Mouse (Mus musculus) embryonic facial prominence, embryonic 15.5 days (tissue): Measurements from ENCODE around the gene Prrg2. TPM values are rescaled to one million over a fixed set of nuclear protein-coding genes. Genes with fewer than 3 reads are reported as not detected.
A peak's percentile ranks its signal among the peaks of the same experiment; 100 is the strongest.

Source experiments
- ATAC-seq: fragments of 200-750 bp; cut with Nextera tagmentation; 2 replicates; pipeline ENCODE4 v1.8.0; 2017; ENCODE audit warnings: low read depth, moderate TSS enrichment; ENCODE audit not compliant: insufficient number of reproducible peaks, low FRiP score, low TSS enrichment
- H3K27ac ChIP-seq: fragments of 300-500 bp; sonication (generic); replicated peaks from 2 replicates; pipeline ENCODE4 v1.5.1; 2015; ENCODE audit warnings: mild to moderate bottlenecking, inconsistent platforms
- H3K27me3 ChIP-seq: fragments of 300-500 bp; sonication (generic); 2 replicates; pipeline ENCODE4 v1.6.1; 2015; ENCODE audit warnings: inconsistent platforms
- H3K36me3 ChIP-seq: fragments of 300-500 bp; sonication (generic); 2 replicates; pipeline ENCODE4 v1.6.1; 2015; ENCODE audit warnings: mild to moderate bottlenecking, inconsistent platforms
- H3K4me1 ChIP-seq: fragments of 300-500 bp; sonication (generic); 2 replicates; pipeline ENCODE4 v1.6.1; 2015; ENCODE audit warnings: inconsistent platforms
- H3K4me2 ChIP-seq: fragments of 300-500 bp; sonication (generic); replicated peaks from 2 replicates; pipeline ENCODE4 v1.6.1; 2015; ENCODE audit warnings: mild to moderate bottlenecking, inconsistent platforms
- H3K4me3 ChIP-seq: fragments of 300-500 bp; sonication (generic); replicated peaks from 2 replicates; pipeline ENCODE4 v1.5.1; 2015; ENCODE audit warnings: mild to moderate bottlenecking, inconsistent platforms
- H3K9ac ChIP-seq: fragments of 300-500 bp; sonication (generic); 2 replicates; pipeline ENCODE4 v1.6.1; 2015; ENCODE audit warnings: inconsistent platforms
- H3K9me3 ChIP-seq: fragments of 300-500 bp; sonication (generic); replicated peaks from 2 replicates; pipeline ENCODE4 v1.6.1; 2016; ENCODE audit warnings: inconsistent platforms
- WGBS: fragments of 180-500 bp; shearing (Covaris S2); methylation state at CpG from one replicate; pipeline ENCODE4 v1.1.7; 2015; 5-methylcytosine and 5-hydroxymethylcytosine counted together
- polyA plus RNA-seq: library from polyadenylated mRNA; unstranded; fragments of >200 nt; fragmentation: Nextera tagmentation; extraction: Ambion mirVana; gene quantifications from 2 replicates; pipeline ENCODE4 v1.2.1, GENCODE M21; 2015

Prrg2 gene
- polyA plus RNA-seq, 1 experiment from 2014 or later: 26.9 TPM

- 92% methylated on average over 17 of the region's 17 CpGs for WGBS
- peaks cover 54% of the 10 kb centered on the region for H3K36me3 ChIP-seq
- no peak overlapping the region for H3K4me2 ChIP-seq
- H3K27ac ChIP-seq: no peak overlapping the region
- H3K9me3 ChIP-seq: no peaks in the 10 kb centered on the region
- no peak overlapping the region for H3K4me3 ChIP-seq
- no peaks in the 10 kb centered on the region for H3K27me3 ChIP-seq
- H3K4me1 ChIP-seq: peaks cover 22% of the 10 kb centered on the region
- no peak overlapping the region for H3K9ac ChIP-seq
- no peak for ATAC-seq
Measured at GRCm38 (mm10) chr7:45088597-45088996, 26.1 kb upstream of the Prrg2 start.

GRCm38 (mm10) chr7:45086084-45086483 is 23.6 kb upstream of the Prrg2 start:
- Histone ChIP-seq H3K36me3 (peaks cover 71% of the 10 kb centered on the region), H3K4me1 (peaks cover 31% of the 10 kb centered on the region), H3K4me3 (no peak overlapping the region), H3K27ac (no peak overlapping the region), H3K4me2 (no peak overlapping the region), H3K9ac (no peak overlapping the region), H3K27me3 (no peaks in the 10 kb centered on the region), H3K9me3 (no peaks in the 10 kb centered on the region)
- WGBS: 77% methylated on average over 4 of the region's 4 CpGs
- ATAC-seq: no peak

- Histone ChIP-seq H3K9me3 (no peaks in the 10 kb centered on the region), H3K27me3 (no peaks in the 10 kb centered on the region), H3K36me3 (peaks cover 68% of the 10 kb centered on the region), H3K27ac (peak overlapping the region; percentile 77), H3K9ac (no peak overlapping the region), H3K4me2 (0 out of 2 replicates have a peak overlapping the region, but pooled peaks have one; percentile 8), H3K4me1 (peaks cover 25% of the 10 kb centered on the region), H3K4me3 (no peak overlapping the region)
- ATAC-seq: no peak
- 84% methylated on average over 20 of the region's 22 CpGs for WGBS
Measured at GRCm38 (mm10) chr7:45083300-45083890, 20.9 kb upstream of the Prrg2 start.

GRCm38 (mm10) chr7:45082401-45083299 is 20.2 kb upstream of the Prrg2 start:
- Histone ChIP-seq H3K4me1 (peaks cover 25% of the 10 kb centered on the region), H3K9me3 (no peaks in the 10 kb centered on the region), H3K4me3 (no peak overlapping the region), H3K9ac (no peak overlapping the region), H3K27ac (peak overlapping the region; percentile 77), H3K4me2 (peak overlapping the region; percentile 8; the same call in 1 of the 2 replicates), H3K36me3 (peaks cover 63% of the 10 kb centered on the region), H3K27me3 (no peaks in the 10 kb centered on the region)
- peak; percentile 44; the same call in 1 of the 2 replicates for ATAC-seq
- 61% methylated on average over 25 of the region's 25 CpGs for WGBS

DNA sequence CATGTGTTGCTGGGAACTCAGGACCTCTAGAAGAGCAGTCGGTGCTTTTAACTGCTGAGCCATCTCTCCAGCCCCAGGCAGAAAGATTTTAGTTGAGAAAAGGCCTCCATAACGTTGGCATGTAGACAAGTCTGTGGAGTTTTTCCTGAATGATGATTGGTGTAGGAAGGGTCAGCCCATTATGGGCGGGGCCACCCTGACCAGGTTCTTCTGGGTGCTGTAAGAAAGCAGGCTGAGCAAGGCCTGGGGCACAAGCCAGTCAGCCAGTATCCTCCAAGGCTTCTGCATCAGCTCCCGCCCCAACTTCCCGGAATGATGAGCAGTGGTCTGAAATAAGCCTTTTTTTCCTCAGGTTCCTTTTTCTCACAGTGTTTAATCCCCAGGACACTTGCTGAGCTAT is 18.5 kb upstream of the Prrg2 start:
- WGBS: 48% methylated on average over 5 of the region's 5 CpGs
- Histone ChIP-seq H3K9ac (no peak overlapping the region), H3K4me2 (no peak overlapping the region), H3K27ac (0 out of 2 replicates have a peak overlapping the region, but pooled peaks have one; percentile 28), H3K4me1 (peaks cover 25% of the 10 kb centered on the region), H3K9me3 (no peaks in the 10 kb centered on the region), H3K36me3 (peaks cover 63% of the 10 kb centered on the region), H3K27me3 (no peaks in the 10 kb centered on the region), H3K4me3 (no peak overlapping the region)
- ATAC-seq: no peak

DNA sequence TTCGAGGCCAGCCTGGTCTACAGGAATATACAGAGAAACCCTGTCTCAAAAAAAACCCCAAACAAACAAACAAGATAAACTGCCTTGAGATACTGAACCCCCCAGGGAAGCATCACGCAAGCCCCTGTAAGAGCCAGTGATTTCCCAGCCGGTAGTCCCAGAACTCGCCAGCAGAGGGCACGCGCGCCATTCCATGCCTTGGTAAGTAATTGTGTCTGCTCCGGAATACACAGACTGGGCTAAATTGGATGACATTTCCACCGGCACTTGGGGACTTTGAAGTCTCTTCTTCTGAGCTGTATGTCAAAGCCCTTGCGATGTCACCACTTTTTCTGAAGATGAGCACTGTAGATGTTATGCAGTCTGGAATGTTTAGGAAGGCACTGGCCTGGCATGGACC is 17.4 kb upstream of the Prrg2 start:
- H3K9me3 ChIP-seq: no peaks in the 10 kb centered on the region
- H3K27me3 ChIP-seq: no peaks in the 10 kb centered on the region
- no peak overlapping the region for H3K9ac ChIP-seq
- H3K27ac ChIP-seq: no peak overlapping the region
- H3K36me3 ChIP-seq: peaks cover 62% of the 10 kb centered on the region
- peaks cover 25% of the 10 kb centered on the region for H3K4me1 ChIP-seq
- no peak overlapping the region for H3K4me2 ChIP-seq
- 0 out of 2 replicates have a peak, but pooled peaks have one; percentile 8 for ATAC-seq
- 0% methylated on average over 10 of the region's 10 CpGs for WGBS
- no peak overlapping the region for H3K4me3 ChIP-seq

DNA sequence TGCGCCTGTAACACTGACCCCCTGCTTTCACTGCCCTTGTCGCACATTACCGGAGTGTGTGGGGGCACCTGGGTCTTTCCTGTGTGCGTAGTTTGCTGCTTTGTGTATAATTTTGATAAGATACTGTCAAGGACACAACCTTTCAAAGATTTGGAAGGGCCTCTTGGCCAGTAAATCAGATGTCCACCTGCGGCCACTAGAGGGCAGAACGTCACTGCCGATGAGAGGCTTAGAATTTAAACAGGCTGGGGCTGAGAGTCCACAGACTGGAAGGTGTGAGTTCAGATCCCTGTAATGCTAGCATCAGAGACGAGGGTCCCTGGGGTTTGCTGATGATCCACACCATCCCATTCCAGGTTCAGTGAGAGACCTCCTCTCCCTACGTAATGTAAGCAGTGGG is 16.0 kb upstream of the Prrg2 start:
- Histone ChIP-seq H3K4me3 (no peak overlapping the region), H3K36me3 (peaks cover 62% of the 10 kb centered on the region), H3K9ac (no peak overlapping the region), H3K4me2 (no peak overlapping the region), H3K27me3 (no peaks in the 10 kb centered on the region), H3K27ac (no peak overlapping the region), H3K4me1 (peaks cover 21% of the 10 kb centered on the region), H3K9me3 (no peaks in the 10 kb centered on the region)
- no peak for ATAC-seq
- 43% methylated on average over 9 of the region's 9 CpGs for WGBS

- H3K27ac ChIP-seq: no peak overlapping the region
- peaks cover 17% of the 10 kb centered on the region for H3K4me1 ChIP-seq
- H3K9ac ChIP-seq: no peak overlapping the region
- H3K4me3 ChIP-seq: no peak overlapping the region
- H3K36me3 ChIP-seq: peaks cover 59% of the 10 kb centered on the region
- H3K9me3 ChIP-seq: no peaks in the 10 kb centered on the region
- no peak for ATAC-seq
- no peaks in the 10 kb centered on the region for H3K27me3 ChIP-seq
- WGBS: 93% methylated on average over 2 of the region's 2 CpGs
- H3K4me2 ChIP-seq: no peak overlapping the region
Measured at GRCm38 (mm10) chr7:45077829-45078228, 15.4 kb upstream of the Prrg2 start.

GRCm38 (mm10) chr7:45077322-45077721 is 14.8 kb upstream of the Prrg2 start:
- Histone ChIP-seq H3K4me2 (no peak overlapping the region), H3K27ac (no peak overlapping the region), H3K27me3 (no peaks in the 10 kb centered on the region), H3K9ac (no peak overlapping the region), H3K4me3 (no peak overlapping the region), H3K9me3 (no peaks in the 10 kb centered on the region), H3K36me3 (peaks cover 54% of the 10 kb centered on the region), H3K4me1 (peaks cover 12% of the 10 kb centered on the region)
- WGBS: 81% methylated on average over 14 of the region's 14 CpGs
- no peak for ATAC-seq

- H3K9me3 ChIP-seq: no peaks in the 10 kb centered on the region
- H3K9ac ChIP-seq: no peak overlapping the region
- no peak overlapping the region for H3K4me2 ChIP-seq
- 90% methylated on average over 30 of the region's 30 CpGs for WGBS
- 0 out of 2 replicates have a peak, but pooled peaks cover 7% of the 10 kb centered on the region for H3K4me1 ChIP-seq
- no peaks in the 10 kb centered on the region for H3K27me3 ChIP-seq
- peaks cover 53% of the 10 kb centered on the region for H3K36me3 ChIP-seq
- no peak overlapping the region for H3K4me3 ChIP-seq
- ATAC-seq: no peak
- H3K27ac ChIP-seq: no peak overlapping the region
Measured at GRCm38 (mm10) chr7:45076501-45076900, 14.0 kb upstream of the Prrg2 start.

GRCm38 (mm10) chr7:45075405-45075804 is 12.9 kb upstream of the Prrg2 start:
- H3K27me3 ChIP-seq: no peaks in the 10 kb centered on the region
- no peaks in the 10 kb centered on the region for H3K9me3 ChIP-seq
- 81% methylated on average over 4 of the region's 4 CpGs for WGBS
- no peak overlapping the region for H3K4me2 ChIP-seq
- no peak overlapping the region for H3K27ac ChIP-seq
- peaks cover 46% of the 10 kb centered on the region for H3K36me3 ChIP-seq
- ATAC-seq: no peak
- 0 out of 2 replicates have a peak, but pooled peaks cover 3% of the 10 kb centered on the region for H3K4me1 ChIP-seq
- H3K9ac ChIP-seq: no peak overlapping the region
- H3K4me3 ChIP-seq: no peak overlapping the region
